Mouse (Mus musculus) thymus, adult 2 months (tissue): ENCODE measurements around the gene Tbc1d12.

ENCODE experiments used
- CTCF ChIP-seq: fragments of 200-500 bp; IDR thresholded peaks from 2 replicates; pipeline ENCODE4 v1.5.1; 2012; ENCODE audit warnings: mild to moderate bottlenecking, control low read depth, low read length, moderate library complexity, borderline replicate concordance; ENCODE audit not compliant: control insufficient read depth, poor library complexity, insufficient read depth; ENCODE audit errors: extremely low read depth
- POLR2A ChIP-seq: fragments of 200-500 bp; IDR thresholded peaks from 2 replicates; pipeline ENCODE4 v1.6.1; 2012; ENCODE audit warnings: mild to moderate bottlenecking, low read length, control low read depth, moderate library complexity; ENCODE audit not compliant: control insufficient read depth, poor library complexity, insufficient read depth; ENCODE audit errors: extremely low read depth

DNA sequence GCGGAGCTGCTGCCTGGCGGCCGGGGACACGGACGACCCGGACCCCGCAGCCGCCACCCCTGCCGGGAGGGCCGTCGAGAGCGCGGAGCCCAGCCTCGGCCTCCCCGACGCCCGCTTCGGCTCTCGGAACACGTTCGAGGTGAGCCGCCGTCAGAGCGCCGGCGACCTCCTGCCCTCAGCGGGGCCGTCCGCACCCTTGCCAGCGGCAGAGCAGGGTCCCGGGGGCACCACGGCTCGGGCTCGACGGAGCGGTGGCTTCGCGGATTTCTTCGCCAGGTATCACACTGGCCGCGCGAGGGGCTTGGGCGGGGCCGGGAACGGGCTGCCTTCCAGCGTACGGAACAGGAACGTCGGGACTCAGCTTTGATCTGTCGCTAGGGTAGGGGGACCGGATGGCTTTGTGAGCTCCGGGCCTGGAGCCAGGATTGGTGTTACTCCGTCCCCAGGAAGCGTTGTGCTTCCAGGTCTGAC is 827 bp downstream of the Tbc1d12 start:
- no peak for TF ChIP-seq POLR2A
- TF ChIP-seq CTCF = no peak
